Mouse (Mus musculus) liver, adult 2 months (tissue): ENCODE results near the gene Cldn7.

Source experiments
- CTCF ChIP-seq: fragments of 200-500 bp; IDR thresholded peaks from 2 replicates; pipeline ENCODE4 v1.5.1; 2011; ENCODE audit warnings: low read depth, low read length, control low read depth
- POLR2A ChIP-seq: fragments of 200-500 bp; IDR thresholded peaks from 2 replicates; pipeline ENCODE4 v1.6.1; 2011; ENCODE audit warnings: low read length, control low read depth; ENCODE audit not compliant: insufficient read depth; ENCODE audit errors: extremely low read depth

- TF ChIP-seq POLR2A = no peak
- no peak for TF ChIP-seq CTCF
Measured at GRCm38 (mm10) chr11:69933066-69933465, 31.5 kb upstream of the Cldn7 start.
